Mouse (Mus musculus) c-Kit-positive CD71-positive TER-119-positive erythroid progenitor cells, embryonic 14.5 days (primary cell): ENCODE results near the gene Pde4c.

ENCODE experiments used
- DNase-seq: peaks from one replicate; pipeline ENCODE4 v3.0.0-alpha.2; 2013; ENCODE audit warnings: low spot score

Gene Pde4c

GRCm38 (mm10) chr8:70790846-70791245 is 67.3 kb downstream of the Pde4c start:
- DNase-seq, result no peak

DNA sequence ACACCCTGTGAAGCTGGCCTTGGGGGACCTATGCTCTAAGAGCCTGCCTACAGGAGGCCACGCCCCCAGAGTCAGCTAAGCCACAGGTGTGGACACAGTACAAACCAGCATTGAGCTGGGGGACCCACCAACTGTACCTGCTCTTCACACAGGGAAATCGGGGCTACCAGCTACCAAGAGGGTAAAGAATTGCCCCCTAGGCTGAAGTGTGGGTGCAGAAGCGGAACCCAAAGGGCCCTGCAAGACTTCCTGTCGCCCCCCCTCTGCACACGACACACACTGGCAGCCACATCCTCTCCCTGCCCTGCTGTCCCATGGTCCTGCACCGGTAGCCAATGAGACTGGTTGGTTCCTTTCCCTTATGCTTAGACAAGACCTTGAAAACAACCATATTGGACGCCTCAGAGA is 67.8 kb downstream of the Pde4c start:
- no peak for DNase-seq

DNA sequence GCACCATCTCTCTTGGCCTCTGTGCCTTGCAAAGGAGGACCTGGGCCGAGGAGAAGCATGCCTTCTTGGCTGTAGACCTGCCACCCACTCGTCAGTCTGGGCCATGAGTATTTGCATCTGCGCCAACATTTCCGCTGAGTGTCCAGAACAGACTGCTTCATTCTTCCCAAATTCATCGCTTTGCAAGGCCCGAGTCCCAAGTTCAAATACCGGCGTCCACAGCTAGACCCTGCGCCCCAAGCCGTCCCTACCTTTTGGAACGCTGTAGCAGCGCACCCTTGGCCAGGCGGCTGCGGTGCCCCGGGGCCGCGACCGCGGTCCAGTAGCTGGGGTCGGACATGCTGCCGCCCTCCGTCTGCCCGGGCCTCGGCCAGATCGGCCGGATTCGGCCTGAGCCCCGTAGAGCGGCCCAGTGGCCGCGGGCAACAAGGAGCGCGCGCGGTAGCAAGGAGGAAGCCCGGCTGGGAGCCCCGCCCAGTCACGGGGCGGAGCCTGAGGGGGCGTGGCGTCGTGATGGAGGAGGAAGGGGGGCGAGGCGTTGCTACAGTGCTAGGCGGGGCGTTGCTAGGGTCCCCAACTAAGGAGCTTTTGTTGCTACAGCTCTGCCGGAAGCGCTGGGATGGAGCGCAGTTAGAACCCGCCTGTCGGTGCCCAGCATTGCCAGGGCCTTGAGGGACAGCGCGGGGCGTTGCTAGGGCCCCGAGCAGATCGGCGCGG is 68.6 kb downstream of the Pde4c start:
- peak; percentile 91 for DNase-seq

GRCm38 (mm10) chr8:70792700-70793099 is 69.2 kb downstream of the Pde4c start:
- peak; percentile 69 for DNase-seq

- no peak for DNase-seq
Observed at GRCm38 (mm10) chr8:70794215-70794614, 70.7 kb downstream of the Pde4c start.

DNA sequence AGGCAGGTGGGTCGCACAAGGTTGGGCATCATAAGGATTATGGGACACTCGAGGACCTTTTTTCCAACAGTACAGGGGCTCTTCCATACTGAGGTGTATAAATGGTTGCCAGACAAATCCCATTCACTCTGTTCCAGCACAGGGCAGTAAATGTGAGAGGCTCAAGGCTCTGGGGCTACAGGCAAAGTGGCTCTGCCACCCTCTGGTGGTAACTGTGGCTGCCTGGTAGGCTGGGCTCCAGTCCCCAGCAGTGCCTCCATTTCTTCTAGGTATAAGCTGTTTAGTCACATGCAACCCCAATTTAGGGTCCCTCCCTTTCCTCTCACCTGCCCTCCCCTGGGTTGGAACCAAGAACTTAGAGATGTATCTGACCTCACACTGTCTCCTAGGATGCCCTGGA is 71.8 kb downstream of the Pde4c start:
- no peak for DNase-seq

GRCm38 (mm10) chr8:70796403-70797080 is 73.0 kb downstream of the Pde4c start:
- DNase-seq, result no peak

GRCm38 (mm10) chr8:70797081-70798070 is 73.9 kb downstream of the Pde4c start:
- DNase-seq, result peak; percentile 91

- no peak for DNase-seq
Observed at GRCm38 (mm10) chr8:70798281-70798680, 74.8 kb downstream of the Pde4c start.

DNA sequence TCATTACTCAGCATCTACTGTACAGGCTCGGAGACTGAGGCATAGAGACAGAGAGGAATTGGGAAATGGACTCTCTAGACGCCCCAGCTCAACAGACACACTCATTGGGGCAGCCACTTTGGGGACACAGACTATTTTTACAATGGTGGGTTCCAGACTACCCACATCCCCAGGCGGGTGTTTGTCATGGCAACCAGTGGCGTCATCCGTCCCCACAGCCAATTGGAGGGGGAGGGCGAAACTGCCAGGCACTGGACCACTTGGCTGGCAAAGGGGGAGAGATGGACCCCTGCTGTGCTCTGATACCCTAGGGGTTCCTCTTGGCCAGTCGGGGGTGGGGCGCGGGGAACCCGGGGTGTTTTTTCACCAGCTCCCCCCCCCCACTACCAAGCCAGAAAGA is 77.1 kb downstream of the Pde4c start:
- DNase-seq, result no peak
